ENCODE assay signal across 7 mouse cellular contexts in the genomic region with DNA sequence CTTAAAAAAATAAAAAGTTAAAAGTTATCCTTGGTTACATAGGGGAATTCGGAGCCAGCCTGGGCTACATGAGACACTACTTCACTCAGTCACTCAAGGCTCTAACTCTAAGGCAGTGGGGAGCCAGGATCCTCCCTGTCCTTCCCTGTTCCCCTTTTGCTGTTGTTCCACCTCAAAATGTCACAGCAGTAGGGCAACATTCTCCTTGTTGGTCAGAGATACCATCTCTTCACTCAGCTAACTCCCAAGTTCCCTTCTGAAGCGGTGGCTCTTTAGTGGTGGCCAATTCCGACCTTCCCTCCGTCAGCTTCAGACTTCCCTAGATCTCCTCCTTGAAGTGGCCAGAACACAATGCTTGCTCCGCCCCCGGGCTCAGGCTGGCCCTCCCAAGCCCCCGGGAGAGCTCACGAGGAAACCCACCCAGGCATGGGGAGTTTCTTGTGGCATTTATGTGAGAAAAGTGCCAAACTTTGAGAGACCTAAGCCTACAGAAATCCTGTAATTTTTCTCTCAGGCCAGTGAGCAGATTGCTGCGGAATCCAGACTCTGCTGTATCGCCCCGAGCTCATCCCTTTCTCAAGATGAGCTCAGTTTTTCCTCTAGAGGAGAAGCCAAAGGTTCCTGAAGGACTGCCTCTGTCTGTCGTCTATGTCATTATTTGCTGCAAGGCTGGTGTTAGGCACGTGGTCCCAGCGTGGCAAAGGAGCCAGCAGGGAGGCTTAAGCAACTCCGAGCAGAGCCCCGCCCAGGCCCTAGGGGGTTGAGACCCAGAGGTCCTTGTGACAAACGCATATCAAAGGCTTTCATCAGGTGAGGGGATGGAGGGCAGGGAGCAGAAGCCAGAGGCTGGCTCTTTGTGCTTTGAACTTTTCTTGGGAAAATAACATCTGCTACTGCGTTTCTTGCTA. TPM values are rescaled to one million over a fixed set of nuclear protein-coding genes. Genes with fewer than 3 reads are reported as not detected.
DNase-seq lines count a peak whose midpoint lies in the region; ATAC-seq and TF ChIP-seq lines count a peak whose summit lies in the region.

No protein-coding gene starts in this region.

- DNase-seq in R1 (ENCODE audit: low read depth, low spot score): peak; percentile 78
- DNase-seq in embryo, embryonic 11 days: peak; percentile 58
- peak; percentile 38 for DNase-seq in kidney, postnatal 0 days (ENCODE audit: low spot score)
- peak; percentile 51 for DNase-seq in lung, postnatal 36 days
- no peak for DNase-seq in c-Kit-positive CD71-positive TER-119-positive erythroid progenitor cells, embryonic 14.5 days (ENCODE audit: low spot score)

- peak overlapping the region; percentile 54 for H3K4me2 ChIP-seq in heart, embryonic 11.5 days
- H3K4me2 ChIP-seq in kidney, postnatal 0 days (ENCODE audit: low read length): peak overlapping the region; percentile 45
- H3K4me2 ChIP-seq in stomach, embryonic 16.5 days (ENCODE audit: low read depth, low read length): peak overlapping the region; percentile 44

- no peaks in the 10 kb centered on the region for H3K27me3 ChIP-seq in heart, embryonic 11.5 days (ENCODE audit: control insufficient read depth, insufficient read depth, low read length)
- H3K27me3 ChIP-seq in kidney, postnatal 0 days (ENCODE audit: insufficient read depth, low read length): no peaks in the 10 kb centered on the region
- H3K27me3 ChIP-seq in stomach, embryonic 16.5 days (ENCODE audit: control insufficient read depth, insufficient read depth, low read length): no peaks in the 10 kb centered on the region; the same call in 1 of the 2 replicates

- WGBS in heart, embryonic 11.5 days (ENCODE audit: insufficient replicate concordance): 3% methylated on average over 18 of the region's 18 CpGs
- 5% methylated on average over 18 of the region's 18 CpGs for WGBS in kidney, postnatal 0 days
- WGBS in stomach, embryonic 16.5 days: 4% methylated on average over 18 of the region's 18 CpGs

- no peak for TF ChIP-seq CTCF in kidney, postnatal 0 days (IDR thresholded peaks at IDR 0.05; ENCODE audit: low read depth)

- no peaks in the 10 kb centered on the region for H3K9me3 ChIP-seq in heart, embryonic 11.5 days (replicated peaks; ENCODE audit: control insufficient read depth, low read length)
- H3K9me3 ChIP-seq in kidney, postnatal 0 days (replicated peaks; ENCODE audit: low read length): no peaks in the 10 kb centered on the region
- H3K9me3 ChIP-seq in stomach, embryonic 16.5 days (replicated peaks; ENCODE audit: control insufficient read depth, low read length): no peaks in the 10 kb centered on the region

- H3K4me1 ChIP-seq in heart, embryonic 11.5 days (ENCODE audit: control insufficient read depth, insufficient read depth, low read length): peaks cover 7% of the 10 kb centered on the region
- no peaks in the 10 kb centered on the region for H3K4me1 ChIP-seq in kidney, postnatal 0 days (replicated peaks; ENCODE audit: insufficient read depth, low read length)
- H3K4me1 ChIP-seq in stomach, embryonic 16.5 days (ENCODE audit: control insufficient read depth, insufficient read depth, low read length): peaks cover 18% of the 10 kb centered on the region

- H3K36me3 ChIP-seq in heart, embryonic 11.5 days (ENCODE audit: control insufficient read depth, insufficient read depth, low read length): no peaks in the 10 kb centered on the region
- H3K36me3 ChIP-seq in kidney, postnatal 0 days (ENCODE audit: insufficient read depth, low read length): no peaks in the 10 kb centered on the region
- H3K36me3 ChIP-seq in stomach, embryonic 16.5 days (ENCODE audit: control insufficient read depth, insufficient read depth, low read length): no peaks in the 10 kb centered on the region

- H3K27ac ChIP-seq in heart, embryonic 11.5 days (ENCODE audit: low read depth, low read length): no peak overlapping the region
- H3K27ac ChIP-seq in kidney, postnatal 0 days: no peak overlapping the region
- H3K27ac ChIP-seq in stomach, embryonic 16.5 days (ENCODE audit: low read length): no peak overlapping the region

- H3K9ac ChIP-seq in heart, embryonic 11.5 days (ENCODE audit: low read depth, low read length): peak overlapping the region; percentile 49; the same call in 1 of the 2 replicates
- H3K9ac ChIP-seq in kidney, postnatal 0 days (ENCODE audit: low read depth, low read length): peak overlapping the region; percentile 19; the same call in 1 of the 2 replicates
- peak overlapping the region; percentile 23; the same call in 1 of the 2 replicates for H3K9ac ChIP-seq in stomach, embryonic 16.5 days (ENCODE audit: low read length)

- ATAC-seq in heart, embryonic 11.5 days (replicated peaks; ENCODE audit: insufficient number of reproducible peaks, low FRiP score, low TSS enrichment): no peak
- ATAC-seq in kidney, postnatal 0 days (replicated peaks; ENCODE audit: low FRiP score, low read depth): peak; percentile 71
- ATAC-seq in stomach, embryonic 16.5 days (ENCODE audit: insufficient read depth, low FRiP score): no peak; the same call in 1 of the 2 replicates

- peak overlapping the region; percentile 18 for H3K4me3 ChIP-seq in heart, embryonic 11.5 days (ENCODE audit: low read depth, low read length)
- H3K4me3 ChIP-seq in kidney, postnatal 0 days (replicated peaks; ENCODE audit: low read depth, low read length): no peak overlapping the region
- H3K4me3 ChIP-seq in stomach, embryonic 16.5 days (replicated peaks; ENCODE audit: low read length): peak overlapping the region; percentile 22; the same call in 1 of the 2 replicates

RNA-seq across cellular contexts. Expression of a gene that starts 31.3 kb away (rescaled TPM):
- 178 and 179 TPM in 2 replicates for polyA plus RNA-seq in heart, embryonic 11.5 days (2014; fragmentation: Nextera tagmentation; extraction: Ambion mirVana)
- 151 and 163 TPM in 2 replicates for polyA plus RNA-seq in kidney, postnatal 0 days (2015; fragmentation: Nextera tagmentation; extraction: Ambion mirVana)
- polyA plus RNA-seq in stomach, embryonic 16.5 days (2015; fragmentation: Nextera tagmentation; extraction: Ambion mirVana): 163 and 175 TPM in 2 replicates

RNA-seq across cellular contexts. Expression of a gene that starts 37.1 kb away (rescaled TPM):
- polyA plus RNA-seq in heart, embryonic 11.5 days (2014; fragmentation: Nextera tagmentation; extraction: Ambion mirVana): 18.1 and 20.1 TPM in 2 replicates
- polyA plus RNA-seq in kidney, postnatal 0 days (2015; fragmentation: Nextera tagmentation; extraction: Ambion mirVana): 11.7 and 12.3 TPM in 2 replicates
- 15.3 and 16.1 TPM in 2 replicates for polyA plus RNA-seq in stomach, embryonic 16.5 days (2015; fragmentation: Nextera tagmentation; extraction: Ambion mirVana)

RNA-seq across cellular contexts. Expression of a gene that starts 40.1 kb away (rescaled TPM):
- 9.7 and 10.9 TPM in 2 replicates for polyA plus RNA-seq in heart, embryonic 11.5 days (2014; fragmentation: Nextera tagmentation; extraction: Ambion mirVana)
- 19.6 and 21.8 TPM in 2 replicates for polyA plus RNA-seq in kidney, postnatal 0 days (2015; fragmentation: Nextera tagmentation; extraction: Ambion mirVana)
- 10.4 and 13.9 TPM in 2 replicates for polyA plus RNA-seq in stomach, embryonic 16.5 days (2015; fragmentation: Nextera tagmentation; extraction: Ambion mirVana)
